Mouse (Mus musculus) kidney, adult 2 months (tissue): ENCODE measurements around the gene Usp48.

Source experiments
- CTCF ChIP-seq: fragments of 200-500 bp; conservative IDR thresholded peaks from 2 replicates; pipeline ENCODE4 v1.5.1; 2011; ENCODE audit warnings: low read depth, mild to moderate bottlenecking, control low read depth, low read length, moderate library complexity, mixed read lengths; ENCODE audit not compliant: insufficient read depth, insufficient read length
- POLR2A ChIP-seq: fragments of 200-500 bp; IDR thresholded peaks from one replicate; pipeline ENCODE4 v1.6.1; 2011; ENCODE audit warnings: low read depth, low read length, control low read depth

- no peak for TF ChIP-seq CTCF
- TF ChIP-seq POLR2A = no peak
Observed at GRCm38 (mm10) chr4:137648230-137648629, 54.7 kb downstream of the Usp48 start.
